Mouse (Mus musculus): ENCODE measurements around the gene Sf3a1.
"Not testable (repeated sequence)": the region's sequence is repeated elsewhere in the genome, so short reads cannot be mapped to it uniquely, and the experiment has no call there.

The Sf3a1 gene

GRCm38 (mm10) chr11:4148536-4149156 is 11.5 kb upstream of the Sf3a1 start:
- no peak for DNase-seq (ENCODE audit: low read depth, low spot score)
- Histone ChIP-seq H3K27me3 (ENCODE audit: control insufficient read depth, insufficient read depth, low read length, poor library complexity, severe bottlenecking) (no peaks in the 10 kb centered on the region), H3K36me3 (ENCODE audit: control insufficient read depth, insufficient read depth, low read length, poor library complexity, severe bottlenecking) (peaks cover 2% of the 10 kb centered on the region; the same call in 1 of the 2 replicates)

- H3K27me3 ChIP-seq (ENCODE audit: control insufficient read depth, insufficient read depth, low read length, poor library complexity, severe bottlenecking), result no peaks in the 10 kb centered on the region
- H3K36me3 ChIP-seq (ENCODE audit: control insufficient read depth, insufficient read depth, low read length, poor library complexity, severe bottlenecking), result peaks cover 2% of the 10 kb centered on the region; the same call in 1 of the 2 replicates
- no peak for DNase-seq (ENCODE audit: low read depth, low spot score)
These were observed 10.3 kb upstream of the Sf3a1 start for GRCm38 (mm10) chr11:4149886-4150285.

DNA sequence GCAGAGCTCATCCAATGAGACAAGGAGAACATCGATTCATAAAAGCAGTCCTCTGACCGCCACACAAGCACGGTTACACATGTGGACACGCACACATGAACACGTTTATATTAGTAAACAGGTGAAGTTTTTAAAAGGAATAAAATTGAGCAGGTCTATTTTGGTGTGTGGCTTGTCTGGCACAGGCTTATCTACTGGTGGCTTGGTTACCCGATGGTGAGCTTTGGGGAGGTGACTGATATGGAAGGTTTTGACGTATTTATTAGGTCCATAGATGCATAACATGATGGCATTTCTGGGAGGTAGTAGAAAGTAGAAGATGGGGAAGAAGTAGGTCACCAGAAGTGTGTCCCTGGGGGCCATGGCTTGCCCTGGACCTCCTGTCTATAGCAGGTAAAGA is 6.5 kb upstream of the Sf3a1 start:
- Histone ChIP-seq H3K27me3 (ENCODE audit: control insufficient read depth, insufficient read depth, low read length, poor library complexity, severe bottlenecking) (no peaks in the 10 kb centered on the region), H3K36me3 (ENCODE audit: control insufficient read depth, insufficient read depth, low read length, poor library complexity, severe bottlenecking) (no peaks in the 10 kb centered on the region; the same call in 1 of the 2 replicates)
- DNase-seq (ENCODE audit: low read depth, low spot score), result no peak

GRCm38 (mm10) chr11:4155641-4156040 is 4.5 kb upstream of the Sf3a1 start:
- Histone ChIP-seq H3K27me3 (ENCODE audit: control insufficient read depth, insufficient read depth, low read length, poor library complexity, severe bottlenecking) (no peaks in the 10 kb centered on the region), H3K36me3 (ENCODE audit: control insufficient read depth, insufficient read depth, low read length, poor library complexity, severe bottlenecking) (no peaks in the 10 kb centered on the region)
- DNase-seq (ENCODE audit: low read depth, low spot score), result no peak

DNA sequence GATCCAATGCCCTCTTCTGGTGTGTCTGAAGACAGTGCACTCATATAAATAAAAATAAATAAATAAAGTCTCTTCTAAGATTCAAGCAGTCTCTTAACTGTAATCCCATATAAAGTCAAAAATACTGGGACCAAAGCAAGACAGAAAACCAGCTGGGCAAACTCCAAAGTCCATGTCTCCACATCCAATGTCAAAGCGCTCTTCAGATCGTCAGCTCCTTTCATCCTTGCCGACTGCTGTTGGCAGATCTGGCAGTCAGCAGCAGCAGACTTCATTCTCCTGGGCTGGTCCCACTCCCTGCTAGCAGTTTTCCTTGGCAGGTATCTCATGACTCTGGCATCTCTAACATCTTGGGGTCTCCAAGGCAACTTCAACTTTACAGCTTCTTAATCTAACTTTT is 1.5 kb upstream of the Sf3a1 start:
- Histone ChIP-seq H3K27me3 (ENCODE audit: control insufficient read depth, insufficient read depth, low read length, poor library complexity, severe bottlenecking) (no peaks in the 10 kb centered on the region), H3K36me3 (ENCODE audit: control insufficient read depth, insufficient read depth, low read length, poor library complexity, severe bottlenecking) (0 out of 2 replicates have a peak, but pooled peaks cover 2% of the 10 kb centered on the region)
- no peak for DNase-seq (ENCODE audit: low read depth, low spot score)

DNA sequence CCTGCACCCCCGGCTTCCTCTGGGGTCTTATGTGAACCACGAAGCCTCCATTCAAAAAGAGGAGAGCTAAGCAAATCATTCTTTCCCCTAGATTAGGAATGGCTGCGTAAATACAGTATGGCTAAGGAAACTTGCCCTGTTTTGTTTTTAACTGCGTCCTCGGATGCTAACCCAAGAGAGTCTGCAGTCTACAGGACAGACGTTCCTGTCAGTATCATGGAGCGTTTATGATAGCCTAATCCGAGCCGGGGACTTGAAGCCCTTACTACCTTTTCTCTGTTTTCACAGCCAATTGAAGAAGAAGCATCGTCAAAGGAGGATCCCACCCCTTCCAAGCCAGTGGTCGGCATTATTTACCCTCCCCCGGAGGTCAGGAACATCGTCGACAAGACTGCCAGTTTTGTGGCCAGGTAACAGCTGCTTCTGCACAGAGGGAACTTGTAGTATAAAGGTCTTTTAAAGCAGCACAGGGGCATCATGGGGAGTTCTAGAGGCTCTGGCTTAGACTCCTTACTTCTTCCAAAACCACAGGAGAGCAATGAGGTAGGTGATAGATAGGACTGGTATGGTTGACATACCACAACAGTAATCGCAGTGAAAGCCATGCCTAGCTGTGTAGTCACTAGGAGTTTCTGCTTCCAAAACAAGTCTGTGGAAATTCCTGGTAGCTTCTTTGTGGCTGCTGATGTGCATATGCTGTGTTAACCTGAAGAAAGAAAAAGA is 769 bp downstream of the Sf3a1 start:
- Histone ChIP-seq H3K27me3 (ENCODE audit: control insufficient read depth, insufficient read depth, low read length, poor library complexity, severe bottlenecking) (no peaks in the 10 kb centered on the region), H3K36me3 (ENCODE audit: control insufficient read depth, insufficient read depth, low read length, poor library complexity, severe bottlenecking) (peaks cover 2% of the 10 kb centered on the region; the same call in 1 of the 2 replicates)
- peak; percentile 6 for DNase-seq (ENCODE audit: low read depth, low spot score)

DNA sequence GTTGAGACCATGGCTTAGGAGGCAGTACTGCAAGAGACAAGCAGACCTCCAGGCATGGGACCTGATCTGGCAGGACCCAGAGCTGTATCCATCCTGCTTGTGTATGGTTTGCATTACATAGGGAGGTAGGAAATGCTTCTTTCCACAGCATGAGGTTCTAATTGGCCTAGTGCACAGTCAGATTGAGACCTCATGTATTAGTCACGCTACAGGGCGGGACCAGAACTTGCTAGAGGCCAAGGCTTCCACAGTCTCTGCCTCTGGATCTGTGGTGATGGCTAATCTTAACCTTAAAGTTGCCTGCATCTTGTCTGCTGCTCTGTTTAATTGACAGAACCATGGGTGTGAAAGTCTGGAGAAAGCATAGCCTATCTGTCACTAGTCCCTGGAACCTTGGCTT is 4.6 kb downstream of the Sf3a1 start:
- H3K36me3 ChIP-seq (ENCODE audit: control insufficient read depth, insufficient read depth, low read length, poor library complexity, severe bottlenecking), result peaks cover 12% of the 10 kb centered on the region
- no peak for DNase-seq (ENCODE audit: low read depth, low spot score)
- H3K27me3 ChIP-seq (ENCODE audit: control insufficient read depth, insufficient read depth, low read length, poor library complexity, severe bottlenecking), result no peaks in the 10 kb centered on the region

DNA sequence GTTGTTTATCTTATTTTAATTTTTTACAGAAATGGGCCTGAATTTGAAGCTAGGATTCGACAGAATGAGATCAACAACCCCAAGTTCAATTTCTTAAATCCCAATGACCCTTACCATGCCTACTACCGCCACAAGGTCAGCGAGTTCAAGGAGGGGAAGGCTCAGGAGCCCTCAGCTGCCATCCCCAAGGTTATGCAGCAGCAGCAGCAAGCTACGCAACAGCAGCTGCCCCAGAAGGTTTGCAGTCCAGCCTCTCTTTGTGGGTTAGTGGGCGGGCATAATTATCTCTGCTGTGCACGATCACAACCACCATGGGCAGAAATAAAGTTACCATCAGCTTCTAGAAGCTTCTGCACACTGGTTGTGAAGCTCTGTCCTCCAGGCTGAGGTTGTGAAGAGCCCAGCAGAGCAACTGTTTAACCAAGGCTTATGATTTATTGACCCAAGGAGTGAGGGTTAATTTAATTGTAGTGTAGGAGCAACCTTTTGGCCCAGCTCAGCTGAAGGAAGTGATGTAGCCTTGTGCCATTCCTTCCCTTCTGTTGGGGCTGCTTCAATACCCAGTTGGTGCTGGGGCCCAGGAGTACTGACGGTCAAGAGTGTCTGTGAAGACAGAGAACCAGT is 6.4 kb downstream of the Sf3a1 start:
- peaks cover 17% of the 10 kb centered on the region for H3K36me3 ChIP-seq (ENCODE audit: control insufficient read depth, insufficient read depth, low read length, poor library complexity, severe bottlenecking)

GRCm38 (mm10) chr11:4174586-4174985 is 14.4 kb downstream of the Sf3a1 start:
- no peak for DNase-seq (ENCODE audit: low read depth, low spot score)

More for the DNA sequence above, 6.4 kb downstream of the Sf3a1 start:
- H3K27me3 ChIP-seq (ENCODE audit: control insufficient read depth, insufficient read depth, low read length, poor library complexity, severe bottlenecking), result no peaks in the 10 kb centered on the region
- DNase-seq (ENCODE audit: low read depth, low spot score), result no peak

GRCm38 (mm10) chr11:4177716-4178115 is 17.6 kb downstream of the Sf3a1 start:
- DNase-seq (ENCODE audit: low read depth, low spot score), result no peak
- peaks cover 31% of the 10 kb centered on the region for H3K36me3 ChIP-seq (ENCODE audit: control insufficient read depth, insufficient read depth, low read length, poor library complexity, severe bottlenecking)

More at GRCm38 (mm10) chr11:4174586-4174985, 14.4 kb downstream of the Sf3a1 start:
- no peaks in the 10 kb centered on the region for H3K27me3 ChIP-seq (ENCODE audit: control insufficient read depth, insufficient read depth, low read length, poor library complexity, severe bottlenecking)
- peaks cover 40% of the 10 kb centered on the region for H3K36me3 ChIP-seq (ENCODE audit: control insufficient read depth, insufficient read depth, low read length, poor library complexity, severe bottlenecking)

GRCm38 (mm10) chr11:4182061-4182460 is 21.9 kb downstream of the Sf3a1 start:
- Histone ChIP-seq H3K36me3 (ENCODE audit: control insufficient read depth, insufficient read depth, low read length, poor library complexity, severe bottlenecking) (peaks cover 17% of the 10 kb centered on the region), H3K27me3 (ENCODE audit: control insufficient read depth, insufficient read depth, low read length, poor library complexity, severe bottlenecking) (no peaks in the 10 kb centered on the region)
- no peak for DNase-seq (ENCODE audit: low read depth, low spot score)

More at GRCm38 (mm10) chr11:4177716-4178115, 17.6 kb downstream of the Sf3a1 start:
- no peaks in the 10 kb centered on the region for H3K27me3 ChIP-seq (ENCODE audit: control insufficient read depth, insufficient read depth, low read length, poor library complexity, severe bottlenecking)

DNA sequence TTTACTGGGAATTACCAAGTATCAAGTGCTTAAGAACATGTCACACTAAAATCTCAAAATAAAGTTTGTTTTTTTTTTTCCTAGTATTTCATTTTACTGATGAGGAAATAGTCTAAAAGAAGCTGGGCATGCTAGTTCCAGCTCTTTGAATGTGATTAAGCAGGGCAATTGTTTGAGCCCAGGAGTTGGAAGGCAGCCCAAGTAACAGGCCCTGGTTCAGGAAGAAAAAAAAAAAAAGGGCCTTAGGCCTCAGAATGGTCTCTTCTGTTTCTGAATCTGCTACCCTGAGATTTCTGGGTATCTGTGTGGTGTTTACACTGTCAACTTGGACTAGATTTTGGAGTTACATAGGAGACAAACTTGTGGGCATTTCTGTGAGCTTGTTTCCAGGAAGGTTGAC is 23.4 kb downstream of the Sf3a1 start:
- H3K36me3 ChIP-seq (ENCODE audit: control insufficient read depth, insufficient read depth, low read length, poor library complexity, severe bottlenecking), result peaks cover 7% of the 10 kb centered on the region; the same call in 1 of the 2 replicates
- no peaks in the 10 kb centered on the region for H3K27me3 ChIP-seq (ENCODE audit: control insufficient read depth, insufficient read depth, low read length, poor library complexity, severe bottlenecking)
- no peak for DNase-seq (ENCODE audit: low read depth, low spot score)

DNA sequence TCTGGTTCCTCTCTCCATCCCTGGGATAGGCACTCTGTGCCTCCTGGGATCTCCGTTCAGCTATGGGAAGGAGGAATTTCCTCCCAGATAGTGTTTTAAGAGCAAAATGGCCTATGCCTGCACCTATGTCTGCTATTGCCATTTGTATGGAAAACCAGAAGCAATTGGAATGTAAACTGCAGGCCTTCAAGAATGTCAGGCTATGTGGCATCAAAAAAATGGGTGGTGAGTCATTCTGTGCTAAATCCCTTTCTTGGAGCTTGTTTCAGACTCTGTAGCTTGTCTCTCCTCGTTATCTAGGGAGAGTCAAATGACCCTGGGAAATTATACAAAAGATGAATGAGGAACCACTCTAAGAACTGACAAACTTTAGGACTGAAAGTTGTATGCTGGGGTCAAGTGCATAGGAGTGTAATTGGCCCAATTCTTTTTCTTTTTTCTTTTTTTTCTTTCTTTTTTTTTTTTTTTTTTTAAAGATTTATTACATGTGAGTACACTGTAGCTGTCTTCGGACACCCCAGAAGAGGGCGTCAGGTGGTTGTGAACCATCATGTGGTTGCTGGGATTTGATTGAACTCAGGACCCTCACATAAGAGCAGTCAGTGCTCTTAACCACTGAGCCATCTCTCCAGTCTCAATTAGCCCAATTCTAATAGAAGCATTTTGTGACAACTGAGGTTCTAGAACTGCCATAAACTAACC is 24.3 kb downstream of the Sf3a1 start:
- H3K36me3 ChIP-seq (ENCODE audit: control insufficient read depth, insufficient read depth, low read length, poor library complexity, severe bottlenecking), result peaks cover 3% of the 10 kb centered on the region; the same call in 1 of the 2 replicates
- H3K27me3 ChIP-seq (ENCODE audit: control insufficient read depth, insufficient read depth, low read length, poor library complexity, severe bottlenecking), result no peaks in the 10 kb centered on the region
- peak; percentile 44 for DNase-seq (ENCODE audit: low read depth, low spot score)

- not testable (repeated sequence) for H3K27me3 ChIP-seq (ENCODE audit: control insufficient read depth, insufficient read depth, low read length, poor library complexity, severe bottlenecking)
These were observed 25.3 kb downstream of the Sf3a1 start for GRCm38 (mm10) chr11:4185480-4185879.

More at GRCm38 (mm10) chr11:4185480-4185879, 25.3 kb downstream of the Sf3a1 start:
- DNase-seq (ENCODE audit: low read depth, low spot score); H3K36me3 ChIP-seq (ENCODE audit: control insufficient read depth, insufficient read depth, low read length, poor library complexity, severe bottlenecking): not testable (repeated sequence)

Data from splenic B cell, adult 2 months (primary cell).